Mouse (Mus musculus): ENCODE data around the gene Degs2. TPM values are rescaled to one million over a fixed set of nuclear protein-coding genes. Genes with fewer than 3 reads are reported as not detected.

Degs2 gene
- polyA plus RNA-seq (2015; fragmentation: Nextera tagmentation; extraction: Ambion mirVana), result 0.60 TPM in 1 of 2 replicates, not detected in the other

DNA sequence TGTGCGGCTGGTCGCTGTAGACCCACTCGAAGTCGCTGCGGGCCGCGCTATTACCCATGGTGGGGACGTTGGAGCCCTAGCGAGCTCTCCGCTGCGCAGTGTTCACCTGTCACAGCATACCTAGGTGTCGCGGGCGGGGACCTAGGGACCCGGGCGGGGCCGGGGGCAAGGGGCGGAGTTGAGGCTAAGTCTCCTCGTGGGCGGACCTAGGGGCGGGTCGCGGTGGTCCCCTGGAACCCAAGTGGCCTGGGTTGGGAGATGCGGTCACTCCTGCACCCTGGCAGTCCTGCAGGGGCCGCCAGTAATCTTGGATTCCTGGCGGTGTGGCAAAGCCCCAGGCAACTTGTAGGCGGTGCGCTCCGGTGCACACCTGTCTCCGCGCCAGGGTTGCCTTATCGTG is at the start of gene Degs2:
Degs2 (minus strand) TSS at position 131 of the 400 bp plus-strand sequence.

MicroRNA genes within 50 kb of the gene (microRNA counts, 519-probe panel; counts per million panel counts)
- microRNA mmu-miR-342-3p (4,623 counts per million, percentile 84 among the panel's probes with 10 or more counts), microRNA mmu-miR-342-5p (296 counts per million, percentile 58 among the panel's probes with 10 or more counts)

Small RNA genes lying within 50 kb of the gene (microRNA-seq; reads per million reads assigned to microRNA genes)
- gene Gm23872 (0 reads per million in 2 experiments), gene Mir342 (580 to 1,124 reads per million in 2 experiments)

Other genes with a start within 250 kb of the Degs2 start
- gene Evl, start 147.6 kb downstream of the Degs2 start, polyA plus RNA-seq (2015; fragmentation: Nextera tagmentation; extraction: Ambion mirVana), result 17.8 and 21.1 TPM in 2 replicates
- gene Yy1, start 90.7 kb upstream of the Degs2 start, polyA plus RNA-seq (2015; fragmentation: Nextera tagmentation; extraction: Ambion mirVana), result 6.8 and 7.6 TPM in 2 replicates
- gene Slc25a29, start 133.6 kb upstream of the Degs2 start, polyA plus RNA-seq (2015; fragmentation: Nextera tagmentation; extraction: Ambion mirVana), result 2.4 and 2.5 TPM in 2 replicates
- gene Slc25a47, start 133.7 kb upstream of the Degs2 start, polyA plus RNA-seq (2015; fragmentation: Nextera tagmentation; extraction: Ambion mirVana), result 4.1 and 4.9 TPM in 2 replicates
- gene Wdr25, start 191.3 kb upstream of the Degs2 start, polyA plus RNA-seq (2015; fragmentation: Nextera tagmentation; extraction: Ambion mirVana), result 4.1 and 4.6 TPM in 2 replicates
- gene Wars, start 191.9 kb upstream of the Degs2 start, polyA plus RNA-seq (2015; fragmentation: Nextera tagmentation; extraction: Ambion mirVana), result 28.1 and 34.8 TPM in 2 replicates

Measured in skeletal muscle tissue, postnatal 0 days (tissue).